Mouse (Mus musculus) G1E (cell line): ENCODE results near the gene Tdrd9.
A peak's percentile ranks its signal among the peaks of the same experiment; 100 is the strongest.

Experiments used
- CTCF ChIP-seq: IDR thresholded peaks from 2 replicates; pipeline ENCODE4 v1.5.1; 2012; ENCODE audit warnings: low read depth, low read length, inconsistent platforms, mixed read lengths
- GATA1 ChIP-seq: IDR thresholded peaks from 2 replicates; pipeline ENCODE4 v1.6.1; 2012; ENCODE audit warnings: borderline replicate concordance, low read length, inconsistent platforms, mixed read lengths
- GATA2 ChIP-seq: IDR thresholded peaks from 2 replicates; pipeline ENCODE4 v1.6.1; 2012; ENCODE audit warnings: low read depth, low read length, inconsistent platforms, borderline replicate concordance

GRCm38 (mm10) chr12:111958101-111958865 is 13.1 kb upstream of the Tdrd9 start:
- TF ChIP-seq GATA1 (no peak), CTCF (peak; percentile 87), GATA2 (no peak)
